Mouse (Mus musculus): Measurements from ENCODE around the gene Kndc1. TPM values are rescaled to one million over a fixed set of nuclear protein-coding genes. Genes with fewer than 3 reads are reported as not detected.

The Kndc1 gene
- polyA plus RNA-seq, 1 experiment from 2014 or later, result 0.12 TPM

- Histone ChIP-seq H3K36me3 (ENCODE audit: insufficient read depth, low read length) (no peaks in the 10 kb centered on the region), H3K9me3 (ENCODE audit: low read length) (no peaks in the 10 kb centered on the region), H3K4me1 (ENCODE audit: insufficient read depth, low read length) (0 out of 2 replicates have a peak, but pooled peaks cover 3% of the 10 kb centered on the region), H3K9ac (replicated peaks; ENCODE audit: low read length) (no peak overlapping the region), H3K27ac (ENCODE audit: low read length) (no peak overlapping the region), H3K27me3 (ENCODE audit: insufficient read depth, low read length) (peaks cover 16% of the 10 kb centered on the region), H3K4me3 (ENCODE audit: low read length) (no peak overlapping the region), H3K4me2 (replicated peaks; ENCODE audit: low read depth, low read length) (no peak overlapping the region)
- ATAC-seq (ENCODE audit: low FRiP score, low TSS enrichment), result no peak
- 93% methylated on average over 7 of the region's 7 CpGs for WGBS
These were observed 6.0 kb downstream of the Kndc1 start for GRCm38 (mm10) chr7:139900456-139900855.

DNA sequence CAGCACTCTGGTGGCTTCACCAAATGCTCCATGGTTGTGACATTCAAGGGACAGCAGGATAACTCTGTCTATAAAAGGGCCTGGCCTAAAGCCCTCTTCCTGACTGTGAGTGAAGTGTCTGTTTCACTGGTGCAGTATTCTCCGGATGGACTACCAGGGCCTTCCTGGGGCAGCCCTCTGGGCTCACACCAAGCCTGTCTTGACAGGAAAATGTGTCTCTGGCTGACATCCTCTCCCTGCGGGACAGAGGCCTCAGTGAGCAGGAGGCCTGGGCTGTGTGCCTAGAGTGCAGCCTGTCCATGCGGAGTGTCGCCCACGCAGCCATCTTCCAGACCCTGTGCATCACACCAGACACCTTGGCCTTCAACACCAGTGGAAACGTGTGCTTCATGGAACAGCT is 6.4 kb downstream of the Kndc1 start:
- WGBS, result 77% methylated on average over 6 of the region's 6 CpGs
- no peak overlapping the region for H3K4me3 ChIP-seq (ENCODE audit: low read length)
- H3K4me1 ChIP-seq (ENCODE audit: insufficient read depth, low read length), result 0 out of 2 replicates have a peak, but pooled peaks cover 4% of the 10 kb centered on the region
- no peak overlapping the region for H3K9ac ChIP-seq (replicated peaks; ENCODE audit: low read length)
- no peak overlapping the region for H3K27ac ChIP-seq (ENCODE audit: low read length)
- no peaks in the 10 kb centered on the region for H3K9me3 ChIP-seq (ENCODE audit: low read length)
- no peak for ATAC-seq (ENCODE audit: low FRiP score, low TSS enrichment)
- H3K36me3 ChIP-seq (ENCODE audit: insufficient read depth, low read length), result no peaks in the 10 kb centered on the region
- no peak overlapping the region for H3K4me2 ChIP-seq (replicated peaks; ENCODE audit: low read depth, low read length)
- peaks cover 12% of the 10 kb centered on the region; the same call in 1 of the 2 replicates for H3K27me3 ChIP-seq (ENCODE audit: insufficient read depth, low read length)

GRCm38 (mm10) chr7:139901981-139902380 is 7.5 kb downstream of the Kndc1 start:
- no peak overlapping the region for H3K4me2 ChIP-seq (replicated peaks; ENCODE audit: low read depth, low read length)
- H3K36me3 ChIP-seq (ENCODE audit: insufficient read depth, low read length), result no peaks in the 10 kb centered on the region
- ATAC-seq (ENCODE audit: low FRiP score, low TSS enrichment), result no peak
- no peak overlapping the region for H3K27ac ChIP-seq (ENCODE audit: low read length)
- peaks cover 6% of the 10 kb centered on the region; the same call in 1 of the 2 replicates for H3K27me3 ChIP-seq (ENCODE audit: insufficient read depth, low read length)
- H3K9ac ChIP-seq (replicated peaks; ENCODE audit: low read length), result no peak overlapping the region
- WGBS, result 40% methylated on average over 1 of the region's 1 CpGs
- H3K9me3 ChIP-seq (ENCODE audit: low read length), result no peaks in the 10 kb centered on the region
- 0 out of 2 replicates have a peak, but pooled peaks cover 4% of the 10 kb centered on the region for H3K4me1 ChIP-seq (ENCODE audit: insufficient read depth, low read length)
- H3K4me3 ChIP-seq (ENCODE audit: low read length), result no peak overlapping the region

GRCm38 (mm10) chr7:139905261-139905660 is 10.8 kb downstream of the Kndc1 start:
- Histone ChIP-seq H3K4me2 (replicated peaks; ENCODE audit: low read depth, low read length) (no peak overlapping the region; the same call in 1 of the 2 replicates), H3K9ac (replicated peaks; ENCODE audit: low read length) (no peak overlapping the region), H3K27ac (ENCODE audit: low read length) (no peak overlapping the region), H3K36me3 (ENCODE audit: insufficient read depth, low read length) (no peaks in the 10 kb centered on the region), H3K4me3 (ENCODE audit: low read length) (no peak overlapping the region), H3K4me1 (ENCODE audit: insufficient read depth, low read length) (peaks cover 7% of the 10 kb centered on the region; the same call in 1 of the 2 replicates), H3K9me3 (ENCODE audit: low read length) (no peaks in the 10 kb centered on the region), H3K27me3 (ENCODE audit: insufficient read depth, low read length) (peaks cover 6% of the 10 kb centered on the region; the same call in 1 of the 2 replicates)
- 29% methylated on average over 6 of the region's 6 CpGs for WGBS
- ATAC-seq (ENCODE audit: low FRiP score, low TSS enrichment), result no peak

GRCm38 (mm10) chr7:139905661-139906060 is 11.2 kb downstream of the Kndc1 start:
- Histone ChIP-seq H3K27me3 (ENCODE audit: insufficient read depth, low read length) (peaks cover 6% of the 10 kb centered on the region; the same call in 1 of the 2 replicates), H3K36me3 (ENCODE audit: insufficient read depth, low read length) (no peaks in the 10 kb centered on the region), H3K9ac (replicated peaks; ENCODE audit: low read length) (no peak overlapping the region), H3K4me1 (ENCODE audit: insufficient read depth, low read length) (peaks cover 7% of the 10 kb centered on the region; the same call in 1 of the 2 replicates), H3K4me3 (ENCODE audit: low read length) (no peak overlapping the region), H3K4me2 (replicated peaks; ENCODE audit: low read depth, low read length) (no peak overlapping the region; the same call in 1 of the 2 replicates), H3K27ac (ENCODE audit: low read length) (no peak overlapping the region), H3K9me3 (ENCODE audit: low read length) (no peaks in the 10 kb centered on the region)
- ATAC-seq (ENCODE audit: low FRiP score, low TSS enrichment), result peak; percentile 42; the same call in 1 of the 2 replicates
- WGBS, result 7% methylated on average over 6 of the region's 6 CpGs

- 89% methylated on average over 5 of the region's 5 CpGs for WGBS
- Histone ChIP-seq H3K36me3 (ENCODE audit: insufficient read depth, low read length) (no peaks in the 10 kb centered on the region), H3K4me3 (ENCODE audit: low read length) (no peak overlapping the region), H3K27ac (ENCODE audit: low read length) (no peak overlapping the region), H3K27me3 (ENCODE audit: insufficient read depth, low read length) (peaks cover 7% of the 10 kb centered on the region), H3K9me3 (ENCODE audit: low read length) (no peaks in the 10 kb centered on the region), H3K9ac (replicated peaks; ENCODE audit: low read length) (no peak overlapping the region), H3K4me2 (replicated peaks; ENCODE audit: low read depth, low read length) (no peak overlapping the region), H3K4me1 (ENCODE audit: insufficient read depth, low read length) (peaks cover 7% of the 10 kb centered on the region; the same call in 1 of the 2 replicates)
- ATAC-seq (ENCODE audit: low FRiP score, low TSS enrichment), result no peak
These were observed 13.7 kb downstream of the Kndc1 start for GRCm38 (mm10) chr7:139908176-139908575.

- no peak overlapping the region for H3K9ac ChIP-seq (replicated peaks; ENCODE audit: low read length)
- no peak for ATAC-seq (ENCODE audit: low FRiP score, low TSS enrichment)
- peaks cover 14% of the 10 kb centered on the region for H3K4me1 ChIP-seq (ENCODE audit: insufficient read depth, low read length)
- H3K27ac ChIP-seq (ENCODE audit: low read length), result no peak overlapping the region
- 51% methylated on average over 6 of the region's 6 CpGs for WGBS
- H3K4me2 ChIP-seq (replicated peaks; ENCODE audit: low read depth, low read length), result no peak overlapping the region
- no peaks in the 10 kb centered on the region for H3K36me3 ChIP-seq (ENCODE audit: insufficient read depth, low read length)
- H3K9me3 ChIP-seq (ENCODE audit: low read length), result no peaks in the 10 kb centered on the region
- peaks cover 17% of the 10 kb centered on the region for H3K27me3 ChIP-seq (ENCODE audit: insufficient read depth, low read length)
- H3K4me3 ChIP-seq (ENCODE audit: low read length), result no peak overlapping the region
These were observed 15.0 kb downstream of the Kndc1 start for GRCm38 (mm10) chr7:139909469-139909868.

- Histone ChIP-seq H3K9ac (replicated peaks; ENCODE audit: low read length) (no peak overlapping the region), H3K9me3 (ENCODE audit: low read length) (no peaks in the 10 kb centered on the region), H3K27me3 (ENCODE audit: insufficient read depth, low read length) (peaks cover 20% of the 10 kb centered on the region), H3K4me1 (ENCODE audit: insufficient read depth, low read length) (peaks cover 17% of the 10 kb centered on the region), H3K36me3 (ENCODE audit: insufficient read depth, low read length) (no peaks in the 10 kb centered on the region), H3K4me2 (replicated peaks; ENCODE audit: low read depth, low read length) (no peak overlapping the region), H3K4me3 (ENCODE audit: low read length) (no peak overlapping the region), H3K27ac (ENCODE audit: low read length) (no peak overlapping the region)
- no peak for ATAC-seq (ENCODE audit: low FRiP score, low TSS enrichment)
- 35% methylated on average over 11 of the region's 11 CpGs for WGBS
These were observed 15.8 kb downstream of the Kndc1 start for GRCm38 (mm10) chr7:139910204-139910835.

GRCm38 (mm10) chr7:139914141-139915047 is 19.9 kb downstream of the Kndc1 start:
- Histone ChIP-seq H3K36me3 (ENCODE audit: insufficient read depth, low read length) (no peaks in the 10 kb centered on the region), H3K27ac (ENCODE audit: low read length) (no peak overlapping the region), H3K9ac (replicated peaks; ENCODE audit: low read length) (no peak overlapping the region), H3K4me2 (replicated peaks; ENCODE audit: low read depth, low read length) (peak overlapping the region; percentile 64), H3K27me3 (ENCODE audit: insufficient read depth, low read length) (peaks cover 19% of the 10 kb centered on the region; the same call in 1 of the 2 replicates), H3K9me3 (ENCODE audit: low read length) (no peaks in the 10 kb centered on the region), H3K4me1 (ENCODE audit: insufficient read depth, low read length) (peaks cover 21% of the 10 kb centered on the region), H3K4me3 (ENCODE audit: low read length) (peak overlapping the region; percentile 48)
- 9% methylated on average over 29 of the region's 29 CpGs for WGBS
- peak; percentile 82 for ATAC-seq (ENCODE audit: low FRiP score, low TSS enrichment)

Measured in kidney, embryonic 16.5 days (tissue).